Mouse (Mus musculus) intestine, embryonic 16.5 days (tissue): ENCODE measurements around the gene Fignl2. TPM values are rescaled to one million over a fixed set of nuclear protein-coding genes. Genes with fewer than 3 reads are reported as not detected.

Experiments
- ATAC-seq: fragments of 200-750 bp; cut with Nextera tagmentation; 2 replicates; pipeline ENCODE4 v1.8.0; 2017; ENCODE audit warnings: moderate TSS enrichment, moderate library complexity
- H3K27ac ChIP-seq: fragments of 300-500 bp; sonication (generic); 2 replicates; pipeline ENCODE4 v1.5.1; 2014; ENCODE audit warnings: mild to moderate bottlenecking, low read length
- H3K27me3 ChIP-seq: fragments of 300-500 bp; sonication (generic); replicated peaks from 2 replicates; pipeline ENCODE4 v1.6.1; 2014; ENCODE audit warnings: low read length, control low read depth, mixed read lengths; ENCODE audit not compliant: control insufficient read depth, insufficient read depth
- H3K36me3 ChIP-seq: fragments of 300-500 bp; sonication (generic); 2 replicates; pipeline ENCODE4 v1.6.1; 2014; ENCODE audit warnings: low read length, control low read depth; ENCODE audit not compliant: control insufficient read depth, insufficient read depth
- H3K4me1 ChIP-seq: fragments of 300-500 bp; sonication (generic); 2 replicates; pipeline ENCODE4 v1.6.1; 2014; ENCODE audit warnings: low read length, control low read depth, mixed read lengths; ENCODE audit not compliant: control insufficient read depth, insufficient read depth
- H3K4me2 ChIP-seq: fragments of 300-500 bp; sonication (generic); 2 replicates; pipeline ENCODE4 v1.6.1; 2014; ENCODE audit warnings: low read depth, low read length, control low read depth
- H3K4me3 ChIP-seq: fragments of 300-500 bp; sonication (generic); 2 replicates; pipeline ENCODE4 v1.5.1; 2014; ENCODE audit warnings: mild to moderate bottlenecking, low read length
- H3K9ac ChIP-seq: fragments of 300-500 bp; sonication (generic); 2 replicates; pipeline ENCODE4 v1.6.1; 2014; ENCODE audit warnings: low read depth, low read length
- H3K9me3 ChIP-seq: fragments of 300-500 bp; sonication (generic); 2 replicates; pipeline ENCODE4 v1.6.1; 2016; ENCODE audit warnings: low read length, control low read depth; ENCODE audit not compliant: control insufficient read depth
- WGBS: fragments of 180-500 bp; shearing (Covaris S2); extraction: QIAGEN DNeasy Blood & Tissue Kit; methylation state at CpG from one replicate; pipeline ENCODE4 v1.1.7; 2014; 5-methylcytosine and 5-hydroxymethylcytosine counted together
- polyA plus RNA-seq: library from polyadenylated mRNA; unstranded; fragments of >200 nt; fragmentation: Nextera tagmentation; extraction: Ambion mirVana; gene quantifications from 2 replicates; pipeline ENCODE4 v1.2.1, GENCODE M21; 2015

Gene Fignl2
- polyA plus RNA-seq, 1 experiment from 2014 or later, result 0.12 TPM

DNA sequence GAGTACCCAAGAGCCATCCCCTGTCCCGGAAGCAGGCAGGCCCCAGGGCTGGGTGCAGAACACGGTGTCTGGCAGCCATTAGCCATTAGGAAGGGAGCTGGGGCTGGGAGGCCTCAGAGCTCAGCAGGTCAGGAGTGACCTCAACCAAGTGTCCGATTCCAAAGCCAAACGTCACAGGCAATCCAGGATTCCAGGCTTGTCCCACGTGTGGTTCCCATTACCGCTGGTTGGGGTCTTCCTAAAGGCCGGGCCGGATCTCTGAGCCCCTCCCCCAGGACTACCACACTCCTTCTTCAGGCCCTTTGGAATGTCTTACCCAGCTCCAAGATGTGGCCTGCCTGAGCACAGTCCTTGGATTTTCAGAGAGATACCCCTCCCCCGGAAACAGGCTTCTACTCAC lies 16.6 kb upstream of the Fignl2 start:
- no peaks in the 10 kb centered on the region; the same call in 1 of the 2 replicates for H3K27me3 ChIP-seq
- H3K4me2 ChIP-seq, result no peak overlapping the region
- WGBS, result 57% methylated on average over 9 of the region's 9 CpGs
- no peak overlapping the region for H3K4me3 ChIP-seq
- no peaks in the 10 kb centered on the region for H3K9me3 ChIP-seq
- H3K4me1 ChIP-seq, result peaks cover 20% of the 10 kb centered on the region
- no peaks in the 10 kb centered on the region for H3K36me3 ChIP-seq
- no peak for ATAC-seq
- H3K9ac ChIP-seq, result no peak overlapping the region
- H3K27ac ChIP-seq, result no peak overlapping the region

DNA sequence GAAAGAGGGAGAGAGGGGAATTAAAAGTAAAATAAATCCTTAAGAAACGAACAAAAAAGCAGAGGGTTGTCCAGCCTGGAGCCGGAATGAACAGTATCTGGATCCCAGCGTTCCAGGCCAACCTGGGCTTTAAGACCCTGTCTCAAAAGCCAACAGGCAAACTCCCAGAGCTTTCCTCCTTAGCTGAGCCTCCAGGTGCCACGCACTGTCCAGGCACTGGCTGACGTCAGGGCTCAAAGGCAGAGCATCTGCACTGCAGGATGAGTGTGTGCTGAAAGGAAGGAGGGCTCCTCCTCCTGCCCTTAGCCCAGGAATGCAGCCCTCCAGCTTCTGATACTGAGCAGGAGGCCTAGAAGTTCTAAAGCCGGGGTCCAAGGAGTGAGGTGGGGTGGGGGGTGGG lies 15.6 kb upstream of the Fignl2 start:
- Histone ChIP-seq H3K4me1 (peaks cover 20% of the 10 kb centered on the region), H3K27ac (no peak overlapping the region), H3K9ac (no peak overlapping the region), H3K27me3 (no peaks in the 10 kb centered on the region), H3K4me3 (no peak overlapping the region), H3K4me2 (no peak overlapping the region), H3K36me3 (no peaks in the 10 kb centered on the region), H3K9me3 (no peaks in the 10 kb centered on the region)
- WGBS, result 42% methylated on average over 6 of the region's 6 CpGs
- peak; percentile 36; the same call in 1 of the 2 replicates for ATAC-seq

DNA sequence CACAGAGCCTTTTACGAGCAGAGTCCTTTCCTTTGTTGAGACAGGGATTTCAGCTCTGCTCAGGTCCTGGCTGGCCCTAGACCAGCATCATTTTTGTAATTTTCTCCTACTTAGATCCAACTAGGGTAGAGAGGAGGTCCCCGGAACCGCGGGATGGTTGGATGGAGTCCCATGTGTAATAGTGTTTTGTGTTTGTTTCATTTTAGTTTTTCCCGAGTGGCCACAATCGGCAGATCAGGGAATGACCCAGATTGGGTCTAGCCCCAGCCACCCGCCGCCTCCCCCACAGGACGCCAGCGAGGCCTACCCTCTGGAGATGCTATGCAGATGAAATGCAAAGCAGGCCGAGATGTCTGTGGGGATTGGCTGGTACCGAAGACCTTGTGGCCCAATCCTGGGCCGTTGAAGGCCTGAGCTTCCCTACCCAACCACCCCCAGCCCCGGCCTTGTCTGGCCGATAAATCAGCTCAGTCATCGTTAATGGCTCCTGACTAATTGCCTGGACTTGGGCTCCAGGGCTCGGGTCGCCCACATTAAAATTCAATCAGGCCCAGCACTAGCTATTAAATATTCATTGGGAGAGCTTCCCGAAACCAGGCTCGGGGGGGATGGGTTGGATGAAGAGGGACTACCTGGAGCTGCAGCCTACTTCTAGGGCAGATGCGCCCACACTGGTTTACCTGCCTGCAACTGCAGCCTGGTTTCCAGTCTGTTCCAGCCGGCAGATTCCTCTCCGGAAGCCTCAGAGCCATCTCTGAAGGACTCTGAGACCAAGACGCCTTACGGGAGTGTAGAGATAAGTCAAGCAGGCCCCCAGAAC lies 14.7 kb upstream of the Fignl2 start:
- no peak overlapping the region for H3K4me3 ChIP-seq
- no peaks in the 10 kb centered on the region for H3K27me3 ChIP-seq
- 41% methylated on average over 25 of the region's 25 CpGs for WGBS
- peak; percentile 51; the same call in 1 of the 2 replicates for ATAC-seq
- H3K36me3 ChIP-seq, result no peaks in the 10 kb centered on the region
- H3K4me2 ChIP-seq, result no peak overlapping the region
- no peaks in the 10 kb centered on the region for H3K9me3 ChIP-seq
- H3K27ac ChIP-seq, result 0 out of 2 replicates have a peak overlapping the region, but pooled peaks have one; percentile 6
- peaks cover 14% of the 10 kb centered on the region for H3K4me1 ChIP-seq
- no peak overlapping the region for H3K9ac ChIP-seq

DNA sequence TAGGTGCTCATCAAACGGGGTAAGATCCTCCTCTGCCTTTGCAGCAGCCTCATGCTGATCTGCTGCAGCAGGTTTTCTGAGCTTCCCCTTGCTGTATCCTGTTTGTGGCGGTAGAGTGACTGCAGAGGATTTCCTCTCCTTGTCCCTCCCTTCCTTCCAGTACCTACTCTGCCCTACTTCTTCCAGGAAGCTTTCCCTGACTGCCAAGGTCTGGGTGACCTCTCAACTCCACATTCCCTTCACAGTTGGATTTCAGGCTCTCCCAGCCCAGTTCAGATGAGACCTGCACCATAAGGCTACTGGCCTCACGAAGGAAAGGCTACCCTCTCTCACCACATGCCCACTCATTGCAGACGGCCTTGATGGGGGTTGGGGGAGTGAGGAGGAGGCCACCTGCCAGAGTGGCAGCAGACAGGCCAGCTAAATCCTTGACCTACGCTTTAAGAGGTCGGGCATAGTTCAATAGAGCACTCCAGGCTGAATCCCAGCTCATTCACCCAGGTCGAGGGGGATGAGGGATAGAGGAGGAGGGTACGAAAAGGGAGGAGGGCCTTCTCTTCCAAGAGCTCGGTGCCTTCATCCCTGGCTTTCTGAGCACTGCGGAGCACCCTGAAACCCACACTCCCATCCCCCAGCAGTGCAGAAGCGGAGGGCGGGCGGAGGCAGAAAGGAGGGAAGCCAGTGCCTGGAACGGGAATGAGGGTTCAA lies 13.9 kb upstream of the Fignl2 start:
- Histone ChIP-seq H3K36me3 (no peaks in the 10 kb centered on the region), H3K9me3 (no peaks in the 10 kb centered on the region), H3K4me2 (no peak overlapping the region), H3K4me3 (no peak overlapping the region), H3K27ac (no peak overlapping the region), H3K27me3 (no peaks in the 10 kb centered on the region), H3K9ac (no peak overlapping the region), H3K4me1 (peaks cover 11% of the 10 kb centered on the region; the same call in 1 of the 2 replicates)
- ATAC-seq, result no peak
- 49% methylated on average over 14 of the region's 14 CpGs for WGBS

DNA sequence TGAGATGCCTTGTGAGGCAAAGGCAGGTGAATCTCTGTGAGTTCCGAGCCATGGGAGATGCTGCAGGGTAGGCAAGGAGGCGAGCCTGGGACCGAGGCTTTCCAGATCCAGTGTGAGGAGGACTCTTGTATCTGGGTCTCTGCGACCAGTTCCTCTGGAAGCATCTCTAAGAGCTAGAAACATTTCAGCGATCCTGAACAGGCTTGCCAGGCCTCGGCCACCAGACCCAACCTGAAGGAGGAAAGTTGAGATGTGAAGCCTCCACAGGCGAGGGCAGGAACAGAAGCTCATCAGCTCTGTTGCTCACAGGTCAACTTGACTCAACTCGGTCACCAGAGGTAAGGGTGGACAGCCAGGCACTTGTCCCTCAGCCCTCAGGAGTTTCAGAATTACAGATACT lies 13.2 kb upstream of the Fignl2 start:
- H3K9me3 ChIP-seq, result no peaks in the 10 kb centered on the region
- no peak overlapping the region for H3K27ac ChIP-seq
- no peak overlapping the region for H3K4me3 ChIP-seq
- 92% methylated on average over 8 of the region's 8 CpGs for WGBS
- H3K4me1 ChIP-seq, result peaks cover 11% of the 10 kb centered on the region; the same call in 1 of the 2 replicates
- H3K27me3 ChIP-seq, result no peaks in the 10 kb centered on the region
- no peak overlapping the region for H3K4me2 ChIP-seq
- ATAC-seq, result no peak
- H3K9ac ChIP-seq, result no peak overlapping the region
- H3K36me3 ChIP-seq, result no peaks in the 10 kb centered on the region

DNA sequence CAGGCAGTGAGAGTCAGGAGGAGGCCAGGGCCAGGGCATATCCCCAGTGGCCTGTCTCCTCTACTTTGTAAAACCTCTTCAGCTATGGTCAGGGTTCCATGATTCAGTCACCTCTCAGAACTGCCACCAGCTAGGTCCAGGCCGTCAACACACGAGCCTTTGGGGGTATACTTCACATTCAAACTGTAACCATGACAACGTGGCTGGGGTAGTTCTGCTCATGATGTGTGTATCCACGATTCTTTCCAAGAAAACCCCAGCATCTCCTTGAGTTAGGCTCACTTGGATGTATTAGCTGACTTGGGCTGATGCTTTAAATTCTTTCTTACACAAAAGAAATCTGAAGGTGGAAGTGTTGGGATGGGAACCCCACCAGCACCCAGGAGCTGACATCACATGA lies 9.9 kb upstream of the Fignl2 start:
- WGBS, result 73% methylated on average over 4 of the region's 4 CpGs
- Histone ChIP-seq H3K27me3 (no peaks in the 10 kb centered on the region), H3K9me3 (no peaks in the 10 kb centered on the region), H3K9ac (no peak overlapping the region), H3K4me1 (peaks cover 8% of the 10 kb centered on the region; the same call in 1 of the 2 replicates), H3K36me3 (no peaks in the 10 kb centered on the region), H3K4me3 (no peak overlapping the region), H3K4me2 (no peak overlapping the region), H3K27ac (no peak overlapping the region)
- no peak for ATAC-seq

DNA sequence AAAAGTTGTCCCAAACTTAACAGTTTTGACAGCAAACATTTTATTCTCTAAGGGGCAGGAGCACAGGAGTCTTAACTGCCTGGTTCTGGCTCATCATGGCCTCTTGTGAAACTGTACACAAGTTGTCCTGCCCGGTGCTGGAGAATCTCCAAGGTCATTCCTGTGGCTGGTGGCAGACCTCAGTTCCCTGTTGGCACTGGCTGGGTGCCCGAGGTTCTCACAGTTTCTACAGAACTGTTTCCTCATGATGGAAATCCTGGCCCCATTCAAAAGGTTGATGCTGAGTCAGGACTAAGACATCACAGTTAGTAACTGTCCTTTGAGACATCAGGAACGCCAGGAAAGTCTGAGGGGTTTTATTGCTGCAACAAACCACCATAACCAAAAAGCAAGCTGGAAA lies 8.6 kb upstream of the Fignl2 start:
- H3K4me3 ChIP-seq, result no peak overlapping the region
- H3K9me3 ChIP-seq, result no peaks in the 10 kb centered on the region
- H3K27ac ChIP-seq, result no peak overlapping the region
- H3K4me2 ChIP-seq, result no peak overlapping the region
- H3K4me1 ChIP-seq, result peaks cover 4% of the 10 kb centered on the region; the same call in 1 of the 2 replicates
- H3K9ac ChIP-seq, result no peak overlapping the region
- 63% methylated on average over 3 of the region's 3 CpGs for WGBS
- no peaks in the 10 kb centered on the region for H3K27me3 ChIP-seq
- no peaks in the 10 kb centered on the region for H3K36me3 ChIP-seq
- no peak for ATAC-seq

DNA sequence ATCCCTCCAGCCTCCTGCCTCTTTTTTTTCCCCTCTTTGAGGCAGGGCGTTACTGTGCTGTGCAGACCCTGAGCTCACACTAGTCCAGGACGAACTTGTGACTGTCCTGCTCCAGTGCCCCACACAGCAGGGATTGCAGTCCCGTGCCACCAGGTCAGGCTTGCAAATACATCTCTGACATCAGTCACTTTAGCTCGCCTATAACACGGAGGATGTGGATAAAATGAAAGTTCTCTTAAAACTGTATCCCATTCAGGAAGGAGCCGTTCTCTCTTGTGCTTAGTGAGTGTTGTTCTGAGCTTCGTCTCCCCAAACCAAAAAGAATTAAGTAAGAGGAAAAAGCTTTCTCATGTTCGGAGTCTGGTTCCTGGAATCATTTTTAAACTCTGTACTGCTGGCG lies 8.1 kb upstream of the Fignl2 start:
- no peaks in the 10 kb centered on the region for H3K27me3 ChIP-seq
- no peaks in the 10 kb centered on the region for H3K36me3 ChIP-seq
- peaks cover 6% of the 10 kb centered on the region; the same call in 1 of the 2 replicates for H3K4me1 ChIP-seq
- no peak overlapping the region for H3K9ac ChIP-seq
- no peak overlapping the region for H3K4me2 ChIP-seq
- WGBS, result 73% methylated on average over 9 of the region's 9 CpGs
- no peaks in the 10 kb centered on the region for H3K9me3 ChIP-seq
- H3K27ac ChIP-seq, result no peak overlapping the region
- H3K4me3 ChIP-seq, result no peak overlapping the region
- no peak for ATAC-seq

DNA sequence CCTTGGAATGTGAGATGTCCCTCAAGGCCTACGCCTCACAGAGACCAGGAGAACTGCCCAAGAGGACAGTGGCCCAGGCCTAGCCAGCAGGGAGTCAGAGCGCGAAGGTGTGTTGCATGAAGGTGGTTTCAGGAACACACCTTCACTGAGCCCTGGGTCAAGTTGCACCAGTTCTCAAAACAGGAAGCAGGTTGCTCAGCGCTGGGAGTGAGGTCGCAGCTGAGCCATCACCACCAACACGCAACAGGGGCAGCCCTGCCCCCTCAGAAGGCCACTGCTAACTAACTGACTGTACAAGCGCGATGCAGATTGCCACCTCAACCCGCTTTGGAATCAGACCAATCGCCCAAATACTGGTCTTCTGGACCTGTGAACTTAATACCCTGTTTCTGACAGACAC lies 6.1 kb upstream of the Fignl2 start:
- WGBS, result 70% methylated on average over 10 of the region's 10 CpGs

More for the DNA sequence above, 6.1 kb upstream of the Fignl2 start:
- Histone ChIP-seq H3K27me3 (no peaks in the 10 kb centered on the region), H3K4me1 (peaks cover 13% of the 10 kb centered on the region; the same call in 1 of the 2 replicates), H3K27ac (no peak overlapping the region), H3K9me3 (no peaks in the 10 kb centered on the region), H3K4me3 (no peak overlapping the region), H3K36me3 (no peaks in the 10 kb centered on the region), H3K9ac (no peak overlapping the region), H3K4me2 (no peak overlapping the region)
- ATAC-seq, result no peak
